Mouse (Mus musculus): ENCODE results near the gene Nlgn1. TPM values are rescaled to one million over a fixed set of nuclear protein-coding genes. Genes with fewer than 3 reads are reported as not detected.

Gene Nlgn1
- polyA plus RNA-seq (2015; fragmentation: Illumina TruSeq; extraction: RNeasy Lipid Tissue Mini Kit (QIAGEN cat#74804); ENCODE audit: low read depth, low replicate concordance): 38.6 TPM

DNA sequence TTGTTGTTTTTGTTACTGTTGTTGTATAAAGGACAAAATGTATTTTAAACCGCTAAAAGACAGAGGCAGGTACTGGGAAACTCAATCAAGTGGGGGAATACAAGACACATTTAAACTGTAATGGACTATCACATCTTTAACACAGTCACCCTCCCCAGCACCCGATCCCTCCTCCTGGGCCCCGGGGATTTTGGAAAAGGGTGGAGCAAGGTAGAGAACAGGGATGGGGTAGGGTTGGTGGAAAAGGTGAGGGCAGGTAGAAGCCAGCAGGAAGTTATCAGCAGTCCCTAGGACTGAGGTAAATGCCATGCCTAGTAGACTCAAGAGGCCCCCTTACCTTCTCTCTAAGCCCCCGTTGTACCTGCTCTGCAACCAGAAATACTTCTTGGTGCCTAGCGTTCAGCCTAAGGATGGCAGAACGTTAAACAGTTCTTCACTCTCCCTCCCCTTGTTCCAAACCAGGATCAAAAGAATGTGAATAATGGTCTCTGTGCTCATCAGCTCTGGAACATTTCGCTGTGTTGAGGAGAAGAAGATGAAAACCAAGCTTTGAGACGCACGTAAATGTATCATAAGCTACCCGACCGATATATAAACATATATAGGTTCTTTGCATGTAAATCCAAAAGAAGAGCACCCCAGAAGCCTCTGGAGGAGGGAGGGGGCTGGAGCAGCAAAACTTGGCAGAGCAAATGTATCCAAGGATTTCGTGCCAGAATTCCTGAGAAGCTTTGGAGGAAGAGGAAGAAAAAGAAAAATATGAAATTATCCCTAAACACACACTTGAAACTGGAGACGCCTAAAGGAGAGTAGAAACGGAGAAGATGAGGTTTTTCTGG lies at the start of gene Nlgn1:
TSS of gene Nlgn1 (minus strand) at position 61 of the 839 bp plus-strand sequence.

